Mouse (Mus musculus) cerebellum, adult 2 months (tissue): ENCODE data around the gene Tmem120b.

Source experiments
- CTCF ChIP-seq: fragments of 200-500 bp; IDR thresholded peaks from 2 replicates; pipeline ENCODE4 v1.5.1; 2011; ENCODE audit warnings: low read depth, mild to moderate bottlenecking, control low read depth, low read length, moderate library complexity, borderline replicate concordance; ENCODE audit not compliant: insufficient read depth
- POLR2A ChIP-seq: fragments of 200-500 bp; IDR thresholded peaks from 2 replicates; pipeline ENCODE4 v1.6.1; 2011; ENCODE audit warnings: low read length, control low read depth, borderline replicate concordance; ENCODE audit not compliant: insufficient read depth

- no peak for TF ChIP-seq POLR2A
- no peak for TF ChIP-seq CTCF
Observed at GRCm38 (mm10) chr5:123035564-123035963, 32.7 kb upstream of the Tmem120b start.
